Mouse (Mus musculus): ENCODE measurements at regions not wholly inside any gene's neighbourhood (a gene's known extent, or its start where the extent isn't known, plus 50 kb on each side); places are given as distances from the start of the nearest gene placed in this dataset.

GRCm38 (mm10) chr12:27062511-27063264, 279.7 kb downstream of the Sox11 start:
- Histone ChIP-seq H3K9me3 (ENCODE audit: low read depth, low read length) (no peaks in the 10 kb centered on the region), H3K4me1 (ENCODE audit: insufficient read depth) (peaks cover 15% of the 10 kb centered on the region), H3K27ac (ENCODE audit: low read depth) (0 out of 2 replicates have a peak overlapping the region, but pooled peaks have one; percentile 42), H3K4me3 (ENCODE audit: low read depth, low read length) (peak overlapping the region; percentile 27; the same call in 1 of the 2 replicates), H3K36me3 (ENCODE audit: insufficient read depth) (no peaks in the 10 kb centered on the region), H3K27me3 (ENCODE audit: insufficient read depth, low read length) (no peaks in the 10 kb centered on the region), H3K4me2 (peak overlapping the region; percentile 72), H3K9ac (no peak overlapping the region; the same call in 1 of the 2 replicates)
- peak; percentile 16 for DNase-seq
- ATAC-seq (ENCODE audit: insufficient read depth) = no peak
- WGBS = 57% methylated on average over 6 of the region's 6 CpGs
- no peak for TF ChIP-seq CTCF (IDR thresholded peaks at IDR 0.05; ENCODE audit: low read depth)

- WGBS = 4% methylated on average over 10 of the region's 10 CpGs
- Histone ChIP-seq H3K27ac (ENCODE audit: low read depth) (0 out of 2 replicates have a peak overlapping the region, but pooled peaks have one; percentile 42), H3K36me3 (ENCODE audit: insufficient read depth) (no peaks in the 10 kb centered on the region), H3K4me3 (ENCODE audit: low read depth, low read length) (peak overlapping the region; percentile 27), H3K9ac (peak overlapping the region; percentile 50), H3K27me3 (ENCODE audit: insufficient read depth, low read length) (no peaks in the 10 kb centered on the region), H3K4me1 (ENCODE audit: insufficient read depth) (peaks cover 15% of the 10 kb centered on the region), H3K9me3 (ENCODE audit: low read depth, low read length) (no peaks in the 10 kb centered on the region), H3K4me2 (peak overlapping the region; percentile 72)
- DNase-seq (peak; percentile 68), ATAC-seq (ENCODE audit: insufficient read depth) (peak; percentile 68; the same call in 1 of the 2 replicates)
- TF ChIP-seq CTCF (IDR thresholded peaks at IDR 0.05; ENCODE audit: low read depth) = no peak
These were observed 280.3 kb downstream of the Sox11 start for GRCm38 (mm10) chr12:27062061-27062461.

- 14% methylated on average over 17 of the region's 17 CpGs for WGBS
- TF ChIP-seq CTCF (IDR thresholded peaks at IDR 0.05; ENCODE audit: low read depth) = no peak
- H3K9me3 ChIP-seq (ENCODE audit: low read depth, low read length) = no peaks in the 10 kb centered on the region
- peak overlapping the region; percentile 72 for H3K4me2 ChIP-seq
- H3K4me1 ChIP-seq (ENCODE audit: insufficient read depth) = peaks cover 15% of the 10 kb centered on the region
- peak overlapping the region; percentile 27; the same call in 1 of the 2 replicates for H3K4me3 ChIP-seq (ENCODE audit: low read depth, low read length)
- no peak overlapping the region for H3K27ac ChIP-seq (ENCODE audit: low read depth)
- ATAC-seq (ENCODE audit: insufficient read depth) (peak; percentile 32), DNase-seq (peak; percentile 63)
- no peaks in the 10 kb centered on the region for H3K36me3 ChIP-seq (ENCODE audit: insufficient read depth)
- no peaks in the 10 kb centered on the region for H3K27me3 ChIP-seq (ENCODE audit: insufficient read depth, low read length)
- peak overlapping the region; percentile 50; the same call in 1 of the 2 replicates for H3K9ac ChIP-seq
These were observed 281.2 kb downstream of the Sox11 start for GRCm38 (mm10) chr12:27060899-27061762.

GRCm38 (mm10) chr12:27059885-27060284, 282.5 kb downstream of the Sox11 start:
- Histone ChIP-seq H3K4me2 (no peak overlapping the region), H3K27ac (ENCODE audit: low read depth) (no peak overlapping the region), H3K9me3 (ENCODE audit: low read depth, low read length) (no peaks in the 10 kb centered on the region), H3K36me3 (ENCODE audit: insufficient read depth) (no peaks in the 10 kb centered on the region), H3K4me3 (ENCODE audit: low read depth, low read length) (no peak overlapping the region), H3K27me3 (ENCODE audit: insufficient read depth, low read length) (no peaks in the 10 kb centered on the region), H3K9ac (no peak overlapping the region), H3K4me1 (ENCODE audit: insufficient read depth) (peaks cover 15% of the 10 kb centered on the region)
- peak; percentile 67 for DNase-seq
- 34% methylated on average over 4 of the region's 4 CpGs for WGBS
- TF ChIP-seq CTCF (IDR thresholded peaks at IDR 0.05; ENCODE audit: low read depth) = peak; percentile 62
- ATAC-seq (ENCODE audit: insufficient read depth) = no peak

- H3K4me2 ChIP-seq = no peak overlapping the region
- ATAC-seq (ENCODE audit: insufficient read depth) = no peak
- WGBS = 87% methylated on average over 4 of the region's 4 CpGs
- no peak overlapping the region for H3K9ac ChIP-seq
- no peaks in the 10 kb centered on the region for H3K9me3 ChIP-seq (ENCODE audit: low read depth, low read length)
- no peak overlapping the region for H3K27ac ChIP-seq (ENCODE audit: low read depth)
- no peak for TF ChIP-seq CTCF (IDR thresholded peaks at IDR 0.05; ENCODE audit: low read depth)
- H3K4me1 ChIP-seq (ENCODE audit: insufficient read depth) = no peaks in the 10 kb centered on the region
- no peaks in the 10 kb centered on the region for H3K36me3 ChIP-seq (ENCODE audit: insufficient read depth)
- H3K27me3 ChIP-seq (ENCODE audit: insufficient read depth, low read length) = 0 out of 2 replicates have a peak, but pooled peaks cover 3% of the 10 kb centered on the region
- DNase-seq = no peak
- no peak overlapping the region for H3K4me3 ChIP-seq (ENCODE audit: low read depth, low read length)
These were observed 288.0 kb downstream of the Sox11 start for GRCm38 (mm10) chr12:27054411-27054810.

- Histone ChIP-seq H3K4me1 (ENCODE audit: insufficient read depth) (no peaks in the 10 kb centered on the region), H3K9ac (no peak overlapping the region), H3K4me3 (ENCODE audit: low read depth, low read length) (no peak overlapping the region), H3K9me3 (ENCODE audit: low read depth, low read length) (no peaks in the 10 kb centered on the region), H3K27ac (ENCODE audit: low read depth) (no peak overlapping the region), H3K27me3 (ENCODE audit: insufficient read depth, low read length) (no peaks in the 10 kb centered on the region), H3K4me2 (no peak overlapping the region), H3K36me3 (ENCODE audit: insufficient read depth) (no peaks in the 10 kb centered on the region)
- WGBS = 47% methylated on average over 2 of the region's 2 CpGs
- TF ChIP-seq CTCF (IDR thresholded peaks at IDR 0.05; ENCODE audit: low read depth) = no peak
- ATAC-seq (ENCODE audit: insufficient read depth) = no peak
- no peak for DNase-seq
These were observed 304.5 kb downstream of the Sox11 start for GRCm38 (mm10) chr12:27037922-27038321.

GRCm38 (mm10) chr12:27019751-27020150, 322.6 kb downstream of the Sox11 start:
- H3K4me2 ChIP-seq = no peak overlapping the region
- TF ChIP-seq CTCF (IDR thresholded peaks at IDR 0.05; ENCODE audit: low read depth) = no peak
- no peaks in the 10 kb centered on the region for H3K9me3 ChIP-seq (ENCODE audit: low read depth, low read length)
- DNase-seq (peak; percentile 53), ATAC-seq (ENCODE audit: insufficient read depth) (peak; percentile 56; the same call in 1 of the 2 replicates)
- no peak overlapping the region for H3K4me3 ChIP-seq (ENCODE audit: low read depth, low read length)
- no peaks in the 10 kb centered on the region for H3K27me3 ChIP-seq (ENCODE audit: insufficient read depth, low read length)
- 48% methylated on average over 4 of the region's 4 CpGs for WGBS
- no peaks in the 10 kb centered on the region for H3K36me3 ChIP-seq (ENCODE audit: insufficient read depth)
- H3K4me1 ChIP-seq (ENCODE audit: insufficient read depth) = no peaks in the 10 kb centered on the region
- H3K9ac ChIP-seq = no peak overlapping the region
- H3K27ac ChIP-seq (ENCODE audit: low read depth) = no peak overlapping the region

Data from lung, embryonic 14.5 days (tissue).